Mouse (Mus musculus) heart, embryonic 11.5 days (tissue): ENCODE measurements around the gene AC109138.7. TPM values are rescaled to one million over a fixed set of nuclear protein-coding genes. Genes with fewer than 3 reads are reported as not detected.

Source experiments
- ATAC-seq: fragments of 200-750 bp; cut with Nextera tagmentation; replicated peaks from 2 replicates; pipeline ENCODE4 v1.8.0; 2017; ENCODE audit warnings: moderate library complexity; ENCODE audit not compliant: insufficient number of reproducible peaks, low FRiP score, low TSS enrichment
- H3K27ac ChIP-seq: fragments of 300-500 bp; sonication (generic); 2 replicates; pipeline ENCODE4 v1.5.1; 2014; ENCODE audit warnings: mild to moderate bottlenecking, low read depth, low read length
- H3K27me3 ChIP-seq: fragments of 300-500 bp; sonication (generic); 2 replicates; pipeline ENCODE4 v1.6.1; 2014; ENCODE audit warnings: mild to moderate bottlenecking, low read length, mixed read lengths; ENCODE audit not compliant: control insufficient read depth, insufficient read depth
- H3K36me3 ChIP-seq: fragments of 300-500 bp; sonication (generic); 2 replicates; pipeline ENCODE4 v1.6.1; 2014; ENCODE audit warnings: mild to moderate bottlenecking, low read length, moderate library complexity, mixed read lengths; ENCODE audit not compliant: control insufficient read depth, insufficient read depth
- H3K4me1 ChIP-seq: fragments of 300-500 bp; sonication (generic); 2 replicates; pipeline ENCODE4 v1.6.1; 2014; ENCODE audit warnings: low read length; ENCODE audit not compliant: control insufficient read depth, insufficient read depth
- H3K4me2 ChIP-seq: fragments of 300-500 bp; sonication (generic); 2 replicates; pipeline ENCODE4 v1.6.1; 2014; ENCODE audit warnings: mild to moderate bottlenecking, moderate library complexity
- H3K4me3 ChIP-seq: fragments of 300-500 bp; sonication (generic); 2 replicates; pipeline ENCODE4 v1.5.1; 2014; ENCODE audit warnings: low read depth, low read length
- H3K9ac ChIP-seq: fragments of 300-500 bp; sonication (generic); 2 replicates; pipeline ENCODE4 v1.6.1; 2014; ENCODE audit warnings: mild to moderate bottlenecking, low read depth, low read length, moderate library complexity
- H3K9me3 ChIP-seq: fragments of 300-500 bp; sonication (generic); replicated peaks from 2 replicates; pipeline ENCODE4 v1.6.1; 2016; ENCODE audit warnings: low read length; ENCODE audit not compliant: control insufficient read depth
- WGBS: fragments of 180-500 bp; shearing (Covaris S2); extraction: QIAGEN DNeasy Blood & Tissue Kit; methylation state at CpG from one replicate; pipeline ENCODE4 v1.1.7; 2014; ENCODE audit not compliant: insufficient replicate concordance; 5-methylcytosine and 5-hydroxymethylcytosine counted together
- polyA plus RNA-seq: library from polyadenylated mRNA; unstranded; fragments of >200 nt; fragmentation: Nextera tagmentation; extraction: Ambion mirVana; gene quantifications from 2 replicates; pipeline ENCODE4 v1.2.1, GENCODE M21; 2014

Gene AC109138.7
- polyA plus RNA-seq, 1 experiment from 2014 or later, result not detected

GRCm38 (mm10) chr19:4218293-4218692 is 4.1 kb downstream of the AC109138.7 start:
- Histone ChIP-seq H3K36me3 (no peaks in the 10 kb centered on the region), H3K4me1 (peaks cover 53% of the 10 kb centered on the region), H3K4me2 (no peak overlapping the region), H3K9ac (no peak overlapping the region), H3K27ac (no peak overlapping the region), H3K27me3 (peaks cover 52% of the 10 kb centered on the region), H3K9me3 (no peaks in the 10 kb centered on the region), H3K4me3 (no peak overlapping the region)
- no peak for ATAC-seq
- WGBS, result 78% methylated on average over 11 of the region's 11 CpGs

- Histone ChIP-seq H3K9me3 (no peaks in the 10 kb centered on the region), H3K4me3 (no peak overlapping the region), H3K4me1 (peaks cover 48% of the 10 kb centered on the region), H3K27ac (no peak overlapping the region), H3K36me3 (no peaks in the 10 kb centered on the region), H3K9ac (no peak overlapping the region), H3K4me2 (no peak overlapping the region), H3K27me3 (peaks cover 47% of the 10 kb centered on the region)
- WGBS, result 70% methylated on average over 1 of the region's 1 CpGs
- no peak for ATAC-seq
These were observed 4.6 kb downstream of the AC109138.7 start for GRCm38 (mm10) chr19:4218784-4219183.

DNA sequence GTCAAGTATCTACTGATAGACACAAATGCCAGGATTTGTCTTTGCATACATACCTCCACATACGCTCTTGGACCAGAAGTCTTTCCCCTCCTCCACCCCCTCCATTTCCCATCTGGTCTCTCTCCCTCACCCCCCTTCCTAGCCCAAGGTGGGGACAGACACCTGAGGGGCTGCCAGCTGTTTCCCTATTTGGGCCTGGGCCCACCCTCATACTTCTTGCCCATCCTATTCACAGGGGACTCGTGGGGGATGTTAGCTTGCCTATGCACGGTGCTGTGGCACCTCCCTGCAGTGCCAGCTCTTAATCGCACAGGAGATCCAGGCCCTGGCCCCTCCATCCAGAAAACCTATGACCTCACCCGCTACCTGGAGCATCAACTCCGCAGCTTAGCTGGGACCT is 5.8 kb downstream of the AC109138.7 start:
- 77% methylated on average over 6 of the region's 6 CpGs for WGBS
- H3K27me3 ChIP-seq, result peaks cover 36% of the 10 kb centered on the region
- H3K9me3 ChIP-seq, result no peaks in the 10 kb centered on the region
- no peak overlapping the region for H3K9ac ChIP-seq
- H3K4me2 ChIP-seq, result peak overlapping the region; percentile 3; the same call in 1 of the 2 replicates
- no peaks in the 10 kb centered on the region for H3K36me3 ChIP-seq
- H3K4me3 ChIP-seq, result no peak overlapping the region
- H3K27ac ChIP-seq, result no peak overlapping the region
- peaks cover 40% of the 10 kb centered on the region for H3K4me1 ChIP-seq
- ATAC-seq, result no peak

DNA sequence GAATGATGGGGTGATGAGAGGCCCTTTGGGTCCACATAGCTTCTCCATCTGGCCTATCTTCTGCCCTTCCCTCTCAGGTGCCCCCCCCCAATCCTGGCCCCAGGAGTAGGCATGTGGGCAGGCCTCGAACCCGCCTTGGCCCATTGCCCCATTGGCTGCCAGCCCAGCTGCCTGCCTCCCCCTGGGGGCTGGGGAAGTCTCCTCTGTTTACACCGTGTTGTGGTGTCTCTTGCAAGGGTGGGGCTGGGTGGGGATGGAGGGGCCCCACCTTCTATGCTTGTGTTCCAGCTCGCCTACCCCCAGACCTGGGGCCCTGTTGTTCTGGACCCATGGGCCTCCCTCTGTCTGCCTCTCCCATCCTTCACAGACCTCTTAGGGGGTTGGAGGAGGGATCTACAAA is 6.3 kb downstream of the AC109138.7 start:
- H3K36me3 ChIP-seq, result no peaks in the 10 kb centered on the region
- peak overlapping the region; percentile 3; the same call in 1 of the 2 replicates for H3K4me2 ChIP-seq
- ATAC-seq, result peak; percentile 60
- H3K4me3 ChIP-seq, result no peak overlapping the region
- no peak overlapping the region for H3K27ac ChIP-seq
- no peak overlapping the region for H3K9ac ChIP-seq
- 54% methylated on average over 4 of the region's 4 CpGs for whole genome bisulfite sequencing
- peaks cover 32% of the 10 kb centered on the region for H3K27me3 ChIP-seq
- no peaks in the 10 kb centered on the region for H3K9me3 ChIP-seq
- peaks cover 38% of the 10 kb centered on the region for H3K4me1 ChIP-seq

DNA sequence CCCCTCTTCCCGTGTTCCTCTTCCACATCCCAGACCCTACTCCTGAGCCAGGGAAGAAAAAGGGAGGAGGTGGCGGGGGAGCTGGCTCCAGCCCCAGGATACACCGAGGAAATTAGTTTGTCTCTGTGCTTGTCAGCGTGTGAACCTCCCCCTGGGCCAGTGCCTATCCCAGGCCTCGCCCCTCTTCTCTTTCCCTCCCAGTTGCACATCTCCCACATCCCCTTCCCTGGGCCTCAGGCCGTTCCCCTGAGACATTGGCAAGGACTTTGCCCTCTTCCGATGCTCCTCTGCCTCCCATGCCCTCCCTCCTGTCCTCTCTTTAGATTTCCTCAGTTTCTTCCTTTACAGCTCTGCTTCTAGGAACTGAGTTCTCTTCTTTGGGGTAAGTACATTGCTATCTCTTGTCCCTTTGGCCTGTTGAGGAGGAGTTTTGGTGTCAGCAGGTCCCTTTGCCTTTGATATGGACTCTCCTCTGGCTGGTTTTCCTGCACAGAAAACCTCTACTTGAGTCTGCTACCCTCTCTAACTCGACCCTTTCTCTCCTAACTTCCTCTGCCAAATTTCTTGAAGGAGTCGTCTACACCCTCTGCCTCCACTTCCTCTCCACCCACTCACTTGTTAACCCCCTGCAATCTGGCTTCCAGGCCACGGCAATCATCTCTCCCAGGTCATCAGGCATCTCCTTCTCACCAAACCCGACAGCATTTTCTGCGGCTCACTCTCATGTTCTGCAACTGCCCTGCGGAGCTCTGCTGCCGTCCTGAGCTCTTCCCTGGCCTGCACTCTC is 7.0 kb downstream of the AC109138.7 start:
- H3K9me3 ChIP-seq, result no peaks in the 10 kb centered on the region
- peaks cover 34% of the 10 kb centered on the region for H3K4me1 ChIP-seq
- 30% methylated on average over 14 of the region's 14 CpGs for WGBS
- peaks cover 25% of the 10 kb centered on the region for H3K27me3 ChIP-seq
- no peaks in the 10 kb centered on the region for H3K36me3 ChIP-seq
- peak overlapping the region; percentile 3 for H3K4me2 ChIP-seq
- H3K27ac ChIP-seq, result peak overlapping the region; percentile 24; the same call in 1 of the 2 replicates
- 0 out of 2 replicates have a peak overlapping the region, but pooled peaks have one; percentile 22 for H3K9ac ChIP-seq
- H3K4me3 ChIP-seq, result no peak overlapping the region
- ATAC-seq, result no peak

DNA sequence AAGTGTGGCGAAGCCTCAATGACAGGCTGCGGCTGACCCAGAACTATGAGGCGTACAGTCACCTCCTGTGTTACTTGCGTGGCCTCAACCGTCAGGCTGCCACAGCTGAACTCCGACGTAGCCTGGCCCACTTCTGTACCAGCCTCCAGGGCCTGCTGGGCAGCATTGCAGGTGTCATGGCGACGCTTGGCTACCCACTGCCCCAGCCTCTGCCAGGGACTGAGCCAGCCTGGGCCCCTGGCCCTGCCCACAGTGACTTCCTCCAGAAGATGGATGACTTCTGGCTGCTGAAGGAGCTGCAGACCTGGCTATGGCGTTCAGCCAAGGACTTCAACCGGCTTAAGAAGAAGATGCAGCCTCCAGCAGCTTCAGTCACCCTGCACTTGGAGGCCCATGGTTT is 8.0 kb downstream of the AC109138.7 start:
- no peak for ATAC-seq
- Histone ChIP-seq H3K9ac (0 out of 2 replicates have a peak overlapping the region, but pooled peaks have one; percentile 16), H3K4me1 (peaks cover 28% of the 10 kb centered on the region), H3K4me3 (no peak overlapping the region), H3K9me3 (no peaks in the 10 kb centered on the region), H3K36me3 (no peaks in the 10 kb centered on the region), H3K27me3 (peaks cover 19% of the 10 kb centered on the region), H3K27ac (no peak overlapping the region), H3K4me2 (no peak overlapping the region)
- 78% methylated on average over 11 of the region's 11 CpGs for WGBS

DNA sequence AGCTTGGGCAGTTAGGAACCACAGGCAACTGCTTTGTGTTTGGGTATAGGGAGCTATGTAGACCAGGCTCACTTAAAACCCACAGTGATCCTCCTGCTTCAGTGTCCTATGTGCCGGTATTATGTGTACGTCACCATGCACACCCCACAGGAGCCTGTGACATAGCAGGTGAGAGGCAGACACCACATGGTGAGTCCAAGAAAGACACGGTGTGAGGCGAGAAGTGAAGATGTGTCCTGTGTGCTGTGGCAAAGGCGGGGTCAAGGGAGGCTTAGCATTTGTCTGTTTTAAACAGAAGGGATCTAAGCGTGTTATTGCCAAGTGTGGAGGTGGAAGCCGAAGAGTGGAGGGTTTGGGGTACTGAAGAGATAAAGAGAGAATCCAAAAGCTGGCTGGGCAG is 12.6 kb downstream of the AC109138.7 start:
- Histone ChIP-seq H3K9ac (no peak overlapping the region), H3K36me3 (no peaks in the 10 kb centered on the region), H3K9me3 (no peaks in the 10 kb centered on the region), H3K27ac (no peak overlapping the region), H3K4me1 (peaks cover 9% of the 10 kb centered on the region; the same call in 1 of the 2 replicates), H3K4me2 (no peak overlapping the region), H3K27me3 (peaks cover 15% of the 10 kb centered on the region; the same call in 1 of the 2 replicates), H3K4me3 (no peak overlapping the region)
- no peak for ATAC-seq
- WGBS, result 81% methylated on average over 7 of the region's 7 CpGs

DNA sequence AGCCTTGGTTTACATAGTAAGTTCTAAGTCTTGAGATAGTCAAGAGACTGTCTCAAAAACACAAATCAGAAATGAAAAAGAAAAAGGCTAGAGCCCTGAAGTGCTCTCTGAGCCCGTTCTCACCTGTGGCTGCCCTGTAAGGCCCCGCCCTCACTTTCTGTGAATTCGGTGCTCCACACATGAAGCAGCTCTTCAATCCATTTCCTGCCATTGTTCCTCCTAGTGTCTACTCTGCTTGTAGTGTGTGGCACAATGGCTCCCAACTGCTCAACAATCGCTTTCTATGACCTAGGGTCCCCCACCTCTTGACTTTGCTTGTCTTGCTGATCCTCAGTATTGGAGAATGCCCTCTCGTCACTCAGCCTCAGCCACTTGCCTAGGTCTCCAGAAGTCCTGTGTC is 13.3 kb downstream of the AC109138.7 start:
- peaks cover 6% of the 10 kb centered on the region; the same call in 1 of the 2 replicates for H3K4me1 ChIP-seq
- no peak overlapping the region for H3K9ac ChIP-seq
- H3K9me3 ChIP-seq, result no peaks in the 10 kb centered on the region
- no peak overlapping the region for H3K4me2 ChIP-seq
- no peak overlapping the region for H3K27ac ChIP-seq
- no peak overlapping the region for H3K4me3 ChIP-seq
- no peak for ATAC-seq
- no peaks in the 10 kb centered on the region for H3K36me3 ChIP-seq
- 61% methylated on average over 5 of the region's 5 CpGs for WGBS
- H3K27me3 ChIP-seq, result peaks cover 10% of the 10 kb centered on the region; the same call in 1 of the 2 replicates
